Mouse (Mus musculus): ENCODE results near the gene Cd3e.

The Cd3e gene

DNA sequence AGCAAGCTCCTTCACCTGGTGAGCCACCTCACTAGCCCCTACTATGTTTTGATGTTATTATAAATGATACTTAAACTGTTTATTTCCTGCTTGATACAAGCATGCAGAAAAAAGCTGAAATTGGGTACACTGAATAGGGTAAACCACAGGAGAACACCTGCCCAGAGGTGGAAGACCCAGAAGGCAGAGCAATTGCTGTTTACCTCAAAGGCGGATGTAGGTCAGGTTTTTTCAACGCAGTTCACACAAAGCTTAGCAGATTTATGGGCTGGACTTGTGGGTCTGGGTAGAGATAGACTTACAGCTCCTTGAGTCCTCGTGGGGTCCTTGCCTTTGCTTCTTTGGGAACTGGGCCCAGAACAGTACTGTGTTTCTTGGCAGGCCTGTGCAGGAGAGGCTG is 6.4 kb upstream of the Cd3e start:
- DNase-seq (ENCODE audit: low read depth): peak; percentile 59

DNA sequence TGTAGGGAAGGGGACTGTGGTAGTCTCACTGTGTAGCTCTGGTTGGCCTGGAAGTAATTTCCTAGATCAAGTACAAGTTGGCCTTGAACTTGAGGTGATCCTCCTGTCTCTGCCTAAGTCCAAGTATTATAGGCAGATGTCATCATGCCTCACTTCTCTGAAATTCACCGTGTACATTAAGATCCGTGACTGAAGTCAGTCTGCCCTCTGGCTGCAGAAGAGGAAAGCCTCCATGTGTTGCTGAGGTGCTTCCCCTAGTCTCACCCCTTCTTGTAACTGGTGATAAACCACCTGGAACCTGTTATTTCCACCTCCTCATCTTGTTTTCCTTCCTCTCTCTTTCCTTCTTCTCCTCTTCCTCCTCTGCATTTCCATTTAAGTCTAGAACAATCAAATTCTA is 5.5 kb upstream of the Cd3e start:
- peak; percentile 81 for DNase-seq (ENCODE audit: low read depth)

DNA sequence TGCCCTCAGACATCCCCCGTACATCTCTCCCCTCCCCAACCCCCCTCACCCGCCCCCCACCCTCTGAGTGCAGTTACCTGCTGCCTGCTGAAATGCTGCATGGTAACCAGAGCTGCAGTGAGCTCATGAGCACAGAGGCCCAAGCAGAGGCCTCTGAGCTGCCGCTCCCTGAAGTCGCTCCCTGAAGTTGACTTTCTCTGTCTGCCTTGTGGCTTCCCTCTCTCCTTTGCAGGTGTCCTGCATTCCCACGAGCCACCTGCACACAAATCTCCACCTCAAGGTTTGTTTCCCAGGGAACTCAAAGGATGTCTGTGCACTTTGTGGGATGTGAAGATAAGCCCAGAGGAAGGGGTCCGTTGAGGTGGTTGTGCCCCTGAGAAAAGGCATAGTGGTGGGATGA is 1.9 kb upstream of the Cd3e start:
- DNase-seq (ENCODE audit: low read depth): no peak

DNA sequence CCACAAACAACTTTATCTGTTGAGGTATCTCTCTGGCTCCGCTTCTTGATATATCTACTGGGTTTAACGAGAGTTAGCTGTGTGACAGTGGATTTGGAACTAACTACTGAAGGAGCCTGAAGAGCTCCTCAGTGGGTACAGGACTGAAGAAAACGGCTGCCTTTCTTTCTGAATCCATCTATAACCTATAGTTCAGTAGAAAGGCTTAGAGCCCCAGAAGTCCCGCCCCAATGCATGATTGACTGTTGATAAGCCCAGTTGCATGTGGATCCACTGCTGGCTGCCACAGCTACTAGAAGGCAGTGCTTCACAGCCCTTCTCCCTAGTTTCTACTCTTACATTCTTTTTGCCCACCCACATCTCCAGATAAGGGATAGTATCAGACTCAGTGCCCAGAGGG is 1.0 kb upstream of the Cd3e start:
- peak; percentile 83 for DNase-seq (ENCODE audit: low read depth)

DNA sequence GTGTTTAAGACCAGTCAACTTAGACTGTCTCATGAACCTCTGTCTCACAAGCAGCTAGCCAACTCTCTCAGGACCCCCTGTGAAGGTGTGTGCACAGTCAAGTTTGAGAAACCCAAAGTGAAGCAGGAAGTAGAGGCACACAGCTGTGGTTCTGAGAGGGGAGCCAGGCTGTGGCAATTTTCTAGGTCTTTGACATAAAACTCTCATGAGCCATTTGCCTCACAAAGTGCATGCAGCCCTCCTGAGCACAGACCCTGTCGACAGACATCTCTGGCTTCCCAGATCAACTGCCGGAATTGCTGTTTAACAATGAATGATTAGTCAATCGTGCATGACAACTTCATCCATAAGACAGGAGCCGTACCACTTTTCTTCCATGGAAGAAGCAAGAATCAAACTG is 1.1 kb downstream of the Cd3e start:
- peak; percentile 56 for DNase-seq (ENCODE audit: low read depth)

DNA sequence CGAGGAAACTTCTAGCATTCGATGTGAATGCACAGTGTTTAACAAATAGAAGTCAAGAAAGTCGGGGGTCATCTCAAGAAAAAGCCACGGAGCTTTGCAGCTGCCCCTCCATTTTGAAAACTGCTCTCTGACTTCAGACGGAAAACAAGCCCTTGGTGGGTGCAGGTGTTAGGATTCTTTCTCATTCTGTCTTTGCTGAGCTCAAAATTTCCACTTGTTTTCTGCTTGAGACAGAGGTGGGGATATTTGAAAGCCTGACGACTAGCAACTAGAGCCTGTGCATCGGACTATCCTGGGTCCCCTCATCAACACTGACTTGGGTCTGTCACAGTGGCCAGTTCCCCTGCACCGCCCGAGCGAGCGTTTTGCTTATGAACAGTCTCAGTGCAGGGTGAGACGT is 2.0 kb downstream of the Cd3e start:
- no peak for DNase-seq (ENCODE audit: low read depth)

DNA sequence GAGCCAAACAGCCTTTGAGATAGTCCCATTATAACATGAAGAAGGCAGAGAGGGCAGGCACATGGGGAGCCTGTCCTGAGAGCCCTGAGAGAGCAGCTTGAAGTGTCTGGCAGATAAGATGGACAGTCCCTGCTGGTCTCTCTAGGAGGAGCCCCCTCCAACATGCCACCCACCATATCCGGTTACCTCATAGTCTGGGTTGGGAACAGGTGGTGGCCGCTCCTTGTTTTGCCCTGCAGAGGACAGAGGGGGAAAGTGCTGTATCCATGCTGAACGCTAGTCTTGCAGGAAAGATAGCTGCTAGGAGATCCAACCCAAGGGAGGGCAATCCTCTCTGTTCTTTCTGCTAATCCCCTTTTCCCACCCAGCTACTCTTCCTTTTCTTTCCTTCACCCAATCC is 9.2 kb downstream of the Cd3e start:
- DNase-seq (ENCODE audit: low read depth): no peak

DNA sequence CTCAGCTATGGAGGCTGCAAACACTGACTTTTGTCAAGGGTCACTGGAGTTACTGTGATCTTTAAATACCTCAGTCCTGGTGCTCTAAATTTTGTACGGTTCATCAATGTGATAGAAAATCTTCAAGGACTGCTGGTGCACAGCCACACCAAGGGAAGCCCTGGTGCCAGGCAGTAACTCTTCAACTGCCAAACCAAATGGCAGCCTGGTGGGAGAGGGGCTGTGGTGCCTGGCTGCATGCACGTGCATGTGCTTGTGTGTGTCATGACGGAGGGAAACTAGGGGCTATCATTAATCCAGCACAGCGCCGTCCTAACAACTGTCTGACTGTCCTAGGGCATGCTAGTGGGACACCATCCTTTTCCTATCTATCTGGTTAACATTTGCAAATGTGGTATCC is 9.7 kb downstream of the Cd3e start:
- DNase-seq (ENCODE audit: low read depth): no peak

DNA sequence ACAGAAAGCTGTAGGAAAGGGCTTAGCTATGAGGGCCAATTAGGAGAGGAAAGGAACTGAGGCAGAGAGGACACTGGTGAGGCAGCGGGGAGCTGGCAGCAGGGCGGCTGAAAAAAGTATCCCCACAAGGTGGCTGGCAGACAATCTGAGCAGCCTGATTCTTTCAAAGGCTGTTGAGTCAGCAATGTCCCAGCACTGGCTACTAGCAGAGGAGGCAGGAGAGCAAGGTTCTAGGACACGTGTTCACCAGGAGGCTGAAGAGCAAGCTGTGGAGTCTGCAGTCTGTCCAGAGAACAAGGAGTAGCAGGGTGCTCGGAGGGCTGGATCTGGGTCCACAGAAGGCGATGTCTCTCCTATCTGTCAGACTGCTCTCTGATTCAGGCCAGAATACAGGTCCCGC is 10.3 kb downstream of the Cd3e start:
- peak; percentile 65 for DNase-seq (ENCODE audit: low read depth)

DNA sequence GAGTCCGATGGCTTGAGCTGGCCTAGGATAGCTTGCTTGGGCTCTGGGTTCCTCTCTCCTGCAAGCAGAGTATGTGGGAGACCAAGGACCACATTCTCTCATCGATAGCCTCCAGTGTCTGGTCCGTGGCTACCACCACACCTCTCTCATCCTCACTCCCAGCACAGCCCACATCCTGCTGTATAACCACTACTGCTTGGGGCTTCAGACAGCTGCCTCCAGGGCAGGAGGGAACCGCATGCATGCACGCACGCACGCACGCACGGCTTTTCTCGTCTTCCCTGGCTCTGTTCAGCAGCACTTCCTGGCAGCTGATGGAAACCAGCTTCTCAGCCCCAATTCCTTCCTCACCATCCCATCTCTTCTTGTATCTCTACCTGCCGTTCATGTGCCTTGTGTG is 11.3 kb downstream of the Cd3e start:
- peak; percentile 65 for DNase-seq (ENCODE audit: low read depth)

DNA sequence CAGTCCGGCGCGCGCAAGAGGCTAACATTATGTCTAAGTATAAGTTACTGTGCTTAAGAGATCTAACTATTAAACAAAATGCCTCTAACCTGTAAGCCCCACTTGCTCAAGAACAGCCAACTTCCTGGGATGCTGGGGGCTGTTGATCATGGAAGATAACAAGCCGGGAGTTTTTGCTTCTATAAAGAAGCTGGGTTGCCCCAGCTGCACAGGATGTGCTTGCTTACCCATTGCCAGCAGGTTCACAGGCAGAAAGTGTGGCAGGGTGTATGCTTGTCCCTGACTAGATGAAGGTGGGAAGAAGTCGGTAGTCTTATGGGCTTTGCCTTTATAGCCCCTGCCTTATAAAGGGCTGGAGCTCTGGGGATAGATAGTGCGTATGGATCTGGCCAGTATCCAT is 12.8 kb downstream of the Cd3e start:
- DNase-seq (ENCODE audit: low read depth): peak; percentile 49

DNA sequence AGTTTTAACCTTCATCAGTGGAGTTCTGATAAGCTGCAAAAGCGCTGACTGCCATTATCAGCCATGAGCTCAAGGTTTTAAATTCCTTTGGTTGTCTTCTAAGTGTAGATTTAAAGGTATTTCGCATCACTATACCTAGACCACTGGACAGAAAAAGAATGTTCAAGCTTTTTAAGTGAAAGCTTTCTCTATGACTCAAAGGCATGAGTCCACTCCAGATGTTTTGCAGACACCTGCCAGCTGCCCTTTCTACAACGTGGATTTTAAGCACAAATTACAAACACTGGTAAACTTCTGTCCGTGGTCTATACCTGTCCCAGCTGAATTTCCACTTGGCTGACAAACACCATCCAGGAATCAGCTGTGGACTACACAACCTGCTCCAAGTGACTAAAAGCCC is 14.5 kb downstream of the Cd3e start:
- no peak for DNase-seq (ENCODE audit: low read depth)

DNA sequence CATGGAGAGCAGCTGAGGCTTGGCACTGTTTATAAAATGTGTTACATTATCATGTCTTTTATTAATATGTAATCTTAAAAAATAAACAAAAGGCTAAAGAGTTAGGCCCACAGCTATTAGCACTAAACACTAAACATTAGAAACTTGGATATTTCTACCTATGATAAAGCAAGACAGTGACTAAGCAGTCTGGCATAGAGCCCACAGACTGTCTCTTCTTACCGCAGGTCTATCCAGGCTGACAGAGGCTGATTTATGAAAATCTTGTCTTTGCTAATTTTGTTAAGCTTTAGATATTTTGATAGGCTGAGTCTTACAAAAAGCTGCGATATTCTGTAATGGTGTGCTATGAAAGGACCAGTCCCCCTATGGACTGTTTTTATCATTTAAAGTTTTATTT is 16.2 kb downstream of the Cd3e start:
- DNase-seq (ENCODE audit: low read depth): no peak

DNA sequence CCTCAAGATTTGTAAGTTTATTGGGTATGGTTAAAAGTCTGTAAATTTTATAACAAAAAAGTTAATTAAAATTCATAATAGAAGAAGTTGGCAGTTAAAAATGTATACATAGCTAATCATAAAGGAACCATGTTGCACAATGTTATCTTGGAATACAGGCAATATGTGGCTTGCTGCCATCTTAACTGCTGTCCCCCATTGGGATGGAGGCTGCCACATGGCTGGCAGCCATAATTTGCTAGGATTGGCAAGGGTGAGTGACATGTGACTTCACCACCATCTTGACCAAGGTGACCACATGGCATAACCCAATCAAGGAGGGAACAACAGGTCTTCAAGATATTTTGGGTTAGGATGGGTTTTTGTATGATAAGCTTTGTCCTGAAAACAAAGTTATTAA is 17.2 kb downstream of the Cd3e start:
- DNase-seq (ENCODE audit: low read depth): no peak

DNA sequence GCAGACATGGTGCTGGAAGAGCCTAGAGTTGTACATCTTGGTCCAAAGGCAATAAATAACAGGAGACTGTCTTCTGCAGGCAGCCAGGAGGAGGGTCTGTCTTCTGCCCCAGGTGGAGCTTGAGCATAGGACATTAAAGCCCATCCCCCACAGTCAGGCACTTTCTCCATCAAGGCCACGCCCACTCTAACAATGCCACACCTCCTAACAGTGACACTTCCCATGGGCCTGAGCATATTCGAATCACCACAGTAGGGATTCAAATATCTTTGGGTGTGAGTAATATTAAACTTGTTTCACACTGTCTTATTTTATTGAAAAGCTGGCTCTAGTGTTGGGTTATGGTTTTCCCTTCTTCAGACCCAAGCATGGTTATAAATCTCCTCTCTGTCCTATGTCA is 17.6 kb downstream of the Cd3e start:
- no peak for DNase-seq (ENCODE audit: low read depth)

DNA sequence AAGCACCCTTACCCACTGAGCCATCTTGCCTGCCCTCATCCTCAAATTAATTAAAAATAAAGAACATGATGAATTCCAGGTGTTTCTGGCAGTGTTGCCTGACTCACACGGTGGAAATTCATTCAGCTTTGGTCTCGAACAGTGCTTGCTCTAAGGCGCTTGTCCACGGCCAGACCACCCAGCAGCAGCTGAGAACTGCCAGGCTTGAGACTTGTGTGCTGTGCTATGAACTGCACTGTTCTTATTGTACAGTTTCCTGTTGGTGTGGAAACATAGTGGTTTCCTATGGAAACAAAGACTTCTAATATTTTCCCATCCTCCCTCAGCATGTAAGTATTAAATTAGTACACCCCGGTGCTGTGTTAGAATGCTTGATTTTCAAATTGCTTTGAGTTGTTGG is 22.5 kb downstream of the Cd3e start:
- DNase-seq (ENCODE audit: low read depth): peak; percentile 82

DNA sequence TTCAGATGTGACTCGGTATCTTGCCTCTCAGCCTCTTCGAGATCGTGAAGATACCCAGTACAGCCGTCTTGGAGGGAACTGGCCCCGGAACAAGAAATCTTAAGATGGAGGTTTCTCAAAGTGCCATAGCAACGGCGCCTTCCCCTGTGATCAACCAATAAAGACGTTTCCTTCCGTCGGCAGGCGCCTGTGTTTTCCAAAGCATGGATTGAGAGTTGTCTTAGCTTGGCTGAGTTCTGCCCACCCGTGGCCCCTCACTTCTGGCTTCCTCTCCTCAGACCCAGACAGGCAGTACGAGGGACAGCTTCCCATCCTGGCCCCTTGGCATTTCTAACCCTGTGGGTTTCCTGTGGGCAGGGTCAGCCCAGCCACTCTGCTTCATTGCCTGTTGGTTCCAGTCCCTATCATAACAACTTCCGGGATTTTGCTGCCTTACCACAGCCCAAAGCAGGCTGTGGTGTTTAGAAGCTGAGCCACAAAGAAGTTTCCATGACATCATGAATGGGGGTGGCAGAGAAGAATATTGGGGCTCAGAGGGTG is 23.1 kb downstream of the Cd3e start:
- DNase-seq (ENCODE audit: low read depth): peak; percentile 98

DNA sequence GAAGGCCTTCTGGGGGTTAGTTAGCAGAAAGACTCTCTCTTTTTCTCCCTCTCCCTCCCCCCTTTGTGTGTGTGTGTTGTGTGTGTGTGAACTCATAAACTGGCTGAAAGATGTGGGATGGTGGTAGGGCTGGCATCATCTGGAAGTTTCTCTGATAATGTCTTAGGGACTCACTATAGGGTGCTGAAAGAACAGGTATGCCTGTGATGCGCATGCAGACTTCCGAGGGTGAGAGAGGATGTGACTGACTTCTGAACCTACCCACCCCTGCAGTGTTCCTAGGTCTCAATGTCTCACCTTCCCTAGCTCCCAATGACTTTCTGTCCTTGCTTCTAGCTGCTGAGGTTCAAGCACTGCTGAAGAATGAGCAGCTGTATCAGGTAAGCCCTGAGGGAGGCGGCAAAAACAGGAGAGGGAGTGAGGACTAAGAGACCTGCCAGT is 23.7 kb downstream of the Cd3e start:
- peak; percentile 80 for DNase-seq (ENCODE audit: low read depth)

DNA sequence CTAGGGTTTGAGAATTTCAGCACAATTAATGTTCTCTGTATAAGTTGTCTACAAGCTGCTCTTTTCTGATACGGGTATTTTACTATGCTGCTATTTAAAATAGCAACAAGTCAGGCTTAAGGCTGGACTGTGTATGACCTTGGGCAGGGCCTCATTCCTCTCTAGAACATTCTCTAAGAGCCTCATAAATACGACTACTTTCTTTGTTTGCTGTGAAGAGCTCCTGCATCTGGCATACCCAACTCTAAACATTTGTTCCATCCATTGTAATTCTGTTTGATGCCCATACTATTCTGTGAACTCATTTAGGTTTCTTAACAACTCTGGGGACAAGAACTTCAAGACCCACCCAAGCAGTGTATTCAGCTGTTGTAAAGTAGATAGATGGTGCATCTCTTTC is 26.4 kb downstream of the Cd3e start:
- no peak for DNase-seq (ENCODE audit: low read depth)

DNA sequence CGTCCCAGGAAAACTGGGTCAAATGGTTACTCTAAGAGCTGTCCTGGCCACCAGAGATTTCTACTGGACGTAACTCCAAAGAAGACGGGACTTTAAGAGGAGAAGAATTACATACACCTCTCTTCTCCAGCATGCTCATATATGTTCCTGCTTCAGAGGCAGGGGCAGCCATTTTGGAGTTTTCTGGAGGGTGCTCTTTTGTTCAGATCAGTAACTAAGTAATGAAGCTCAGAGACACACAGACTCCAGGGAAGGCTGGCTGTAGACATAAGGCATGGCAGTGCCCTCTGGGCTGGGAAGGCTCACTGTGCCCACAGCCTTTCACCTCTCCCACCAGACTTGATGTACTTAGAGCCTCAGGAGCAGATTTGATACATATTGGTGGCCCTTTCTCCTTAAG is 26.9 kb downstream of the Cd3e start:
- DNase-seq (ENCODE audit: low read depth): peak; percentile 66

DNA sequence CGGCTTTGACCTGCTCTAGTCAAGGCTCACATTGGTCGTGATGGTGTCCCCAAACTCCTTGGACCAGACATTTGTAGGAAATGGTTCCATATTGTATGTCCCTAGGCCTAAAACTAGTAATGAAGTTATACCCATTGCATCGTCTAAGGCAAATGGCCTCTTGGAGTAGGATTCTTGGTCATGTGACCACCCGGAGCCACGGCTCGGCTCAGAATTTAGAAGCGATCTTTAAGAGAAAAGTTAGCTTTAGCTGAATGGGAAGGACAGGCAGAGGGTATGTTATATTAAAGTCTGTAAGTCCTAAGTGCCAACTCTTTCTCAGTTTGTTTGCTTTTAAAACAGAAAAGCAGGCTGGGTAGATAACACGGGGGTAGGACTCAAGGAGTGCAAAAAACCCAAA is 27.3 kb downstream of the Cd3e start:
- DNase-seq (ENCODE audit: low read depth): peak; percentile 70

DNA sequence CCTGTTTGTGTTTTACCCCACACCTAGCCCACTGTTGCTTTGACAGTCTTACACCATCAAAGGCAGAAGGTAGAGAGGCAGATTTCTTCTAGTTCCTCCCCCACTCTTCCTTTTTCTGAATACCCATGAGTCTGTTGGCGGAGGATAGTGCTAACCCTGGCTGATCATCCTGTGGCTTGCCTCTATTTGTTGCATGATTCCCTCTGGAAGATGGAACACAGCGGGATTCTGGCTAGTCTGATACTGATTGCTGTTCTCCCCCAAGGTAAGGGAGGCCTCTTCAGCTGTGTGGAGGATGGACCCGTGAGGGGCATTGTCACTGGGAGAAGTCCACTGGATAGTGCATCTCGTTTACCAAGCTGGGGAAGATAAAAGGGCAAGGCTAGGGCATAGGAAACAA is 27.8 kb downstream of the Cd3e start, which contains the start of gene Cd3d:
TSS of gene Cd3d (plus strand) at position 111 of the 400 bp plus-strand sequence.
- peak; percentile 79 for DNase-seq (ENCODE audit: low read depth)

DNA sequence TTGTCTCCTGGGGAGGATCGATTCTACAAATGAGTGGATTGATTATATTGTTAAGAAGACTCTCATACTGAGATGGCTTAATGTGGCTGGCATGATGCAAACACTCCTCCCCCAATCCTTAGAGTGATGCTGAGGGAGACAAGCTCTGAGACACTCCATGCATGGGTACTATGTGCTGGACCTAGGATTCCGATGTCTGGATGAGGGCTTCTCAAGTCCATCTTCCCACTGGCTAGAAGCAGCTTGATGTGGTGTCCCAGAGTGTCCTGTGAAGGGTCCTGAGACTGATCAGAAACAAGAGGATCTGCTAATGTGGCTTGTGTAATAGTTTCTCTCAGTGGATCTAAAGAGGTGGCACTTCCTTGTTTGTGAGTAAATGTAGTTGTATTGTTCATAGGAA is 28.3 kb downstream of the Cd3e start:
- no peak for DNase-seq (ENCODE audit: low read depth)

DNA sequence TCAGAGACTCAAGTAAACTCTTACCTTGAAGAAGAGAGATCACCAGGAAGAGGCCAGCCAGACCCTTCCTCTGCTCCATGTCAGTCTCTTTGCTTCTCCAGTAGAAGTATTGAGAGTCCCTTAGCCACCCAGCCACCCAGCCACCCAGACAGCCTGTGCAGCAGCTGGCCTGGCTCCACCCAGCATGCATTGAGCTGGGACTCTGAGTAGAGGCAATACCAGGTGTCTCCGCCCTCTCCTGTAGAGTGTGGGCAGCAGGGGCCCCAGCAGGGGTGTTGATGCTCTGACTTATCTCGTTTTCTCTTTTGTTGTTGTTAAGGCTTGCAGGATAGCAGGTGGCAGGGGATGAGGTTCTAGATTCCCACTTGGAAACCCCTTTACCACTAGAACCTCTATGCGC is 29.2 kb downstream of the Cd3e start, which contains the start of gene Cd3g:
TSS of gene Cd3g (minus strand) at position 190 of the 400 bp plus-strand sequence.
- DNase-seq (ENCODE audit: low read depth): peak; percentile 85

DNA sequence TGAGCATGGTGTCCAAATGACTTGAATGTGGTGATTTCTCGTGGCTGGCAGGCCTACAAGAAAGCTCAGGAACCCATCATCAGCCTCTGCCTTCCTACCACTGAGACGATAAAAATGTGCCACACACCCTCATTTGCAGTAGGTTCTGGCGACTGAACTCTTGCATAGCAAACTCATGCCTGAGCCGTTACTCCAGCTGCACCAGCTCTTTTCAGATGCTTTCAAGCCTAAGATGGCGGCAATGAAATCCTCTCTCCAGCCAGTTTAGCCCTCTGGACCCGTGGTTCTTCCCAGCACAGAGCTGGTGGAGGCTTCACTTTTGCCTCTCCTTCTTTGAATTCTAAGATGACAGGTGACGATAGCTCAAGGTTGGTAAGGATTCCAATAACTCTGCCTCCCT is 29.6 kb downstream of the Cd3e start:
- DNase-seq (ENCODE audit: low read depth): peak; percentile 49
